Mouse (Mus musculus): ENCODE results near the gene Agbl1.

The Agbl1 gene

GRCm38 (mm10) chr7:76562506-76562905 is 332.8 kb downstream of the Agbl1 start:
- no peak for DNase-seq (ENCODE audit: low read depth, low spot score)

GRCm38 (mm10) chr7:76594566-76595079 is 364.9 kb downstream of the Agbl1 start:
- DNase-seq (ENCODE audit: low read depth, low spot score) = no peak

GRCm38 (mm10) chr7:76597812-76598211 is 368.1 kb downstream of the Agbl1 start:
- DNase-seq (ENCODE audit: low read depth, low spot score) = no peak

GRCm38 (mm10) chr7:76600050-76600690 is 370.5 kb downstream of the Agbl1 start:
- DNase-seq (ENCODE audit: low read depth, low spot score) = no peak

GRCm38 (mm10) chr7:76629528-76629927 is 399.8 kb downstream of the Agbl1 start:
- peak; percentile 46 for DNase-seq (ENCODE audit: low read depth, low spot score)

- no peak for DNase-seq (ENCODE audit: low read depth, low spot score)
These were observed 421.3 kb downstream of the Agbl1 start for GRCm38 (mm10) chr7:76650984-76651383.

- DNase-seq (ENCODE audit: low read depth, low spot score) = no peak
These were observed 431.4 kb downstream of the Agbl1 start for GRCm38 (mm10) chr7:76661072-76661471.

GRCm38 (mm10) chr7:76674856-76675255 is 445.2 kb downstream of the Agbl1 start:
- DNase-seq (ENCODE audit: low read depth, low spot score) = no peak

GRCm38 (mm10) chr7:76701224-76701623 is 471.5 kb downstream of the Agbl1 start:
- DNase-seq (ENCODE audit: low read depth, low spot score) = no peak

- DNase-seq (ENCODE audit: low read depth, low spot score) = peak; percentile 2
These were observed 502.5 kb downstream of the Agbl1 start for GRCm38 (mm10) chr7:76732220-76732619.

GRCm38 (mm10) chr7:76777237-76777855 is 547.7 kb downstream of the Agbl1 start:
- no peak for DNase-seq (ENCODE audit: low read depth, low spot score)

GRCm38 (mm10) chr7:76780446-76780845 is 550.8 kb downstream of the Agbl1 start:
- DNase-seq (ENCODE audit: low read depth, low spot score) = no peak

GRCm38 (mm10) chr7:76788561-76789306 is 559.0 kb downstream of the Agbl1 start:
- DNase-seq (ENCODE audit: low read depth, low spot score) = no peak

- no peak for DNase-seq (ENCODE audit: low read depth, low spot score)
These were observed 560.4 kb downstream of the Agbl1 start for GRCm38 (mm10) chr7:76790041-76790440.

GRCm38 (mm10) chr7:76791247-76791646 is 561.6 kb downstream of the Agbl1 start:
- DNase-seq (ENCODE audit: low read depth, low spot score) = no peak

- DNase-seq (ENCODE audit: low read depth, low spot score) = no peak
These were observed 580.3 kb downstream of the Agbl1 start for GRCm38 (mm10) chr7:76810003-76810402.

GRCm38 (mm10) chr7:76820571-76820970 is 590.9 kb downstream of the Agbl1 start:
- DNase-seq (ENCODE audit: low read depth, low spot score) = no peak

GRCm38 (mm10) chr7:76842146-76842545 is 612.5 kb downstream of the Agbl1 start:
- no peak for DNase-seq (ENCODE audit: low read depth, low spot score)

GRCm38 (mm10) chr7:76889416-76890209 is 659.9 kb downstream of the Agbl1 start:
- DNase-seq (ENCODE audit: low read depth, low spot score) = peak; percentile 5

GRCm38 (mm10) chr7:76904096-76904495 is 674.4 kb downstream of the Agbl1 start:
- peak; percentile 12 for DNase-seq (ENCODE audit: low read depth, low spot score)

GRCm38 (mm10) chr7:76911672-76912071 is 682.0 kb downstream of the Agbl1 start:
- no peak for DNase-seq (ENCODE audit: low read depth, low spot score)

- no peak for DNase-seq (ENCODE audit: low read depth, low spot score)
These were observed 689.2 kb downstream of the Agbl1 start for GRCm38 (mm10) chr7:76918871-76919270.
